Mouse (Mus musculus) WW6 (cell line): ENCODE data around the gene Pakap.

Experiments
- DNase-seq: peaks from one replicate; pipeline ENCODE4 v3.0.0-alpha.2; 2013; ENCODE audit warnings: low read depth, low spot score

The Pakap gene

DNA sequence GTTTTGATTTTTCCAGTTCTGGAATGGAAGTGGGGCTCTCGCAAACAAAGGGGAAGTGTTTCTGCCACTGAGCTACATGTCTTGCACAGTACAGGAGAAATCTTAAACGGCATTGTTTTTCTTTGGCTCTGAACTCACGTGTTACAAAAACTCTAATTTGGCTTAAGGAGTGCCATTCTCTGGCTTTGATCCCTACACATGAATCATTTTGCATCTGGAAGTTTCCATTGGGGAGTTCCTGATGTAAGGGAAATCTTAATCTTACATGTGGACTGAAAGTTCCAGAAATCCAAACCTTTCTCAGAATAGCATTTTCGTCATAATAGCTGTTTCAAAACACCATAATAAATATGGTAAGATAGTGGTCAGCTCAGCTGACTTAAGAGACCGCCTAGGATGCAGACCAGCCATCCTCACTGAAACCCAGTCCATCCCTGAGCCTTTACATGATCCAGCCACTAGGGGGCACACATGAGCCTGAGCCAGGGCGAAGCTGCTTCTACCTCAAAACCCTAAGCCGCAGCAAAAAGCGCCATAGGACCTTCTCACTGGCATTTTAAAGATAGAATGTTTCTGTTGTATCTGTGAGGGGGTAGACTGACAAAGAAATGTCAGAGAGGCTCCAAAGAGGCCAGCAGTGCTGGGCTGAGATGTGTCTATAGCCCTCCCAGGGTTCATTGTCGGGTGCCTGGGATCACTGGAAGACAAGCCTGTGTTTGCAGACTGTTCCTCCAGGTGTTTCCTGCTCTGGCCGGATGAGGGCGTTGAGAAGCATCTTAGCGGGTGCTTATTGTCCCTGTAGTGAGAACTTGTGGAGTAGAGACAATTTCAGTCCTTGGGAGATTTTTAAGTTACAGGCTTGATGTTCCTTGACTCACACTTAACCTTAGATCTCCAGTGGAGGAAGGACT lies 105.3 kb downstream of the Pakap start:
- peak; percentile 68 for DNase-seq

DNA sequence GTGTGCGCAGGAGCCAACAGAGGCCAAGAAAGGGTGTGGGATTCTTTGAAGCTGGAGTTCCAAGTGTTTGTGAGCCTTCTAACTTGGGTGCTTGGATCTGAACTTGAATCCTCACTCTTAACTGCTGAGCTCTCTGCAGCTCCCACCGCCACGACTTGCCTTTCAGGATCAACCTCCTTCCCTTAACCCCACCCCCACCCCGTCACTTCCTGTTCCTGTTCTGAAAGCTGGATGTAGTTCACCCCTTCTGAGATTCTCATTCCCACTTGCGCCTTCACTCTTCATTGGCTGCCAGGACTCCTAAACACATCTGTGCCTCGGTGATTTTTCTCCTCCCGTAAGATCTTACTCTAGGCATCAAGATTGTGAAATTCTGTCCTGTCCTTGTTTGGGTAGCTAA lies 106.4 kb downstream of the Pakap start:
- no peak for DNase-seq

DNA sequence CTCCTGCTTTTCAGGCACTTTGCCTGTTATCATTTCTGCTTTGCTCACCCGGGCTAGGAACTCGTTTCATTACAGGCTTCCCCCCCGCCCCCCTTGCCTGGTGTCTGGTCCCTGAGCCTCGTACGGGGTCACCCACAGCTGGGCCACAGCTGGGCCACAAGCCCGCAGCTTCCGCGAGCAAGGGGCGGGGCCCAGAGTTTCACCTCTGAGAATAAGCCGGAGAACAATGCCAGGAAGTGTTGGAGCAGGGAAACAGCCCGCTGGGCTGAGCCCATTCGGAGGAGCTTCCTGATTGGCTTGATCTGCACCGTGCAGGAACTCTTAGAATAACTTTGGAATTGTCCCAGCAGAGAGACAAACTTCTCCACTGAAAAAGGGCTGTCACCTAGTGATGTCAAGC lies 107.4 kb downstream of the Pakap start:
- no peak for DNase-seq

DNA sequence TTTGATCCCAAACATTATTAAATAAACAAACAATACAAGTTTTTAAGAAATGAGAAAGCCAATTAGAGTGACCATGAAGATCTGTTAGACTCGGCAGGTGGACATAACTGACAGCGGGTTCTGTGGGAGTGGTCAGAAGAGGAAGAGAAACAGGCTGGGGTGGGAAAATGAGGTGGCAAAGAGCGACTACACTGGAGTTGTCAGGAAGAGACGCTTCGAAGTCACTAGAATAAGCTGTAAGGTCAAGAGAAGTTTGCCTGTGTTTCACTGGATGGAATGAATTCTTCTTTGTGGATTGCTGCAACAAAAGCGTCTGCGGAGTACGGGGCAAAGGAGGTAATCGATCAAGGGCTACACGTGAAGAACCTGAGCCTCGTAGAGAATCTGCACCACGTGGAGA lies 109.9 kb downstream of the Pakap start:
- no peak for DNase-seq

DNA sequence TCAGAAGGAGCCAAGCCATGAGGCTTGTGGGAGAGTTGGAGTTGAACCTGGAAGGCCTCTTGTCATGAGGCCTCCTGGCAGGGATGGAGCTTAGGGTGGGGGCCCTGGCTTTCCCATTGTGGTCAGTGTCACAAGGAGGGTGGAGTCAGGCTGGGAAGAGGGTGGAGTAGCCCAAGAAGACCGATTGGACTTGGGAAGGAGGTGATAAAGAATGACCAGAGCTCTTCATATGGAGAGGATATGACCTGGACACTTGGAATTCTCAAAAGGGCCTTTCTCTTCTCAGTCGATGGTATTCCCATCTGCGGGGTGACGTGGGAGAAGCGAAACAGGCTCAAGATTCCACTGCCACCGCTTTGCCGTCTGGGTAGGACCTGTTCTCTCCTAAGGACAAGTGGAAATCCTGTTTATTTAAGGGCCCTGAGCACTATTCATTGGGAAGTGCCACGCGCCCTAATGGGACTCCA lies 111.0 kb downstream of the Pakap start:
- no peak for DNase-seq

DNA sequence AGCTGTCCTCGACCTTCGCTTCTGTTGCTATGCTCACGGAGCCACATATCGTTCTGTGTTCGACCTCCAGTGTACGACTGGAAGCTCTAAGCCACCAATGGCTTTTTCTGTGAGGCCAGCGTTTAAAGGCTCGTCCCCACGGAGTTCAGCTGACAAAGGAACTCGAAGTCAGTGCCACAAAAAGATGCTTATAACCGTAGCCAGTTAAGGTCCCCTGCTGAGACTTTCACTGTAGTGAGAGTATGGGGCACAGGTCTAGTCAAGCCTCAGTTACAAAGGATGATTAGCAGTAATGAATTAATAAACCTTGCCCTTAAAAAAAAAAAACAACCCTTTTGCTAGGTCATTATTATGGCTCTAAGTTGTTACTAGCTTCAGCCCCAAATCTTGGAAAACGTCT lies 112.2 kb downstream of the Pakap start:
- no peak for DNase-seq

DNA sequence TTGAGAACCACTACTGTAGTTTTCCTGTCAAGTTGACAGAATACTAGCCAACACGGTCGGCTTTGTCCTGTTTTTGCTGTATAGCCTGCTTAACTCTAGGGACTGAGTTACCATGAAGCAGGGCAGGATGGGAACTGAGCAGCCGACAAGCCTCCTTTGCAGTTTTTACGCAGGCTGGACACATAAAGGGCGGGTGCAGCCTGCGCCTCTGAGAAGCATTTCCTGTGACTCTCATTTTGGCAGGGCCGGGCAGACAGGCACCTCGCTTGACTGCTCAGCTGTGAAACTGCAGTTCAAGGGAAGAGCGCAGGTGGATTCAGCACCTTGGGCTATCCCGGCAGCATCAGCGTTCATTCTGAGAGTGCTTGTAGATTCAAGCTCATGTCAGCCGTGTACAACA lies 113.5 kb downstream of the Pakap start:
- no peak for DNase-seq

DNA sequence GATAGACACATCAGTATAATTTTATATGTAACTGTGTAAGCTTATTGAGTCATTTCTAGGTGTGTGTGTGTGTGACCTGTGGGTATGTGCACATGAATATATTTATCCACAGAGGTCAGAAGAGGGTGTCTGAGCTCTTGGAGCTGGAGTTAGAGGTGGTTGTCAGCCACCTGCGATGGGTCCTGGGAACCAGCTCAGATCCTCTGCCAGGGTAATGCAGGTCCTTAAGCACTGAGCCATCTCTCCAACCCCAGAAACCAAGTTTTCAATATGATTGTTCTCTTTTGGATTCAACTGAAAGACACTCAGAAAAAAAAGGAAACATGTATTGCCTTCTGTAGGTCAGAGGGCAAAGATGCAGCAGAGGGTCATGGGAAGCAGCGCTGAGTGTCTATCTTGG lies 114.4 kb downstream of the Pakap start:
- DNase-seq, result no peak

DNA sequence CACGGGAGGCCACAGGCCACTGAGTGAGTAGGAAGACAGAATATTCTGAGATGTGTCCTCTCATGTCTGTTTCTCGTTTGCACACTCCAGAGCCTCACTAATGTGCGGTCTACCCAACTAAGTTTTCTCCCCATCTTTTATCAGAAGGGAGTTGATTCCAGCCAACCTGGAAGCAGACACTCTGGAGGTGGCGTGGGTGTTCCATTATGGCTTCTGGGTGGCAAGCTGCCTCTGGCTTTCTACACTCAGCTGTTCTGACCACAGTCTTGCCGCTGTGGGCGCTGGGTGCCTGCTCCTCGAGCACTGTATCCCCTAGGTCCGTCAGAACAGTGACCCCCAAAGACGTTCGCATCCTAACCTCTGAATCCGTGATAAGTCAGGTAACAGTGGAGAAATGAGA lies 115.0 kb downstream of the Pakap start:
- DNase-seq, result no peak

DNA sequence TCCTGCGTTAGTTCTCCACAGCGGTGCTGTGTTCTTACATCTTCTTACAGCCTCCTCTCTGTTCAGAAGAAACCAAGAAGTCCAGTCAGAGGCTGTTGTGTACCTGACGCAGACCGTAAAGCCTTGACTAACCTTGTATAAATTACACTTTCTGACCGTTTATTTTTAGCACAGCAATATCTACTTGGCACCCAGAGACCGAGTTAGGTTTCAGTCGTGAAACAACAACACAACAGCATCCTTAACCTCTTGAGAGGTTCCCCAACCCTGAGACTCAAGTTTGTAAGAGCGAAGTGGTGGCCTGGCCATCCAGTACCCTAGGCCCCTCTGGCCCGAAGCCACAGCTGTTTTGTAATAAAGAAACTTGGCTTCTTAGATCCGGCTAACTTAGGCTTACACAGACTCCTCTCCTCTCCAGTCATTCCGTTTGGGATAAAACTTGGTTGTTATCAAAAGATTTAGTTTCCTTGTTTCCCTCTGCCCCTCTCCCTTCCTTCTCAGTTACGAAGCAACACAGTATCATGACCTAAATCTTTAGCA lies 116.8 kb downstream of the Pakap start:
- no peak for DNase-seq

DNA sequence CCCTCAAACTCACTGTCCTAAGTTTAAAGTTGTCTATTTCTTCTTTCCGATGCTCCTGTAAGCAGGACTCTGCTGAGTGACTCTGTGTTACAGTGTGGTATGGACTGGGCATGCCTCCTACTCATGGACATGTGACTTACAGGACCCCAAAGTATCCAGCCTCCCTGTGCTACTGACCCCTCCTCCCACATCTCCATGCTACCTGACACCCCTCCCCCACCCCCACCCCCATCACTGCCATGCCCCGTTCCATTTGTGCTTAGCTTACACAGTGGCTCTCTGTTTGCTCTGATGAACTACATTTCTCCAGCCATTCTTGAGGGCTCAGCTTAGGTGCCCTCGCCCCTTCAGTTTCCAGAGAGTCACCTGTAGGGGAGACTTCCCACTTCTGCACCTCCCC lies 118.8 kb downstream of the Pakap start:
- DNase-seq, result no peak

DNA sequence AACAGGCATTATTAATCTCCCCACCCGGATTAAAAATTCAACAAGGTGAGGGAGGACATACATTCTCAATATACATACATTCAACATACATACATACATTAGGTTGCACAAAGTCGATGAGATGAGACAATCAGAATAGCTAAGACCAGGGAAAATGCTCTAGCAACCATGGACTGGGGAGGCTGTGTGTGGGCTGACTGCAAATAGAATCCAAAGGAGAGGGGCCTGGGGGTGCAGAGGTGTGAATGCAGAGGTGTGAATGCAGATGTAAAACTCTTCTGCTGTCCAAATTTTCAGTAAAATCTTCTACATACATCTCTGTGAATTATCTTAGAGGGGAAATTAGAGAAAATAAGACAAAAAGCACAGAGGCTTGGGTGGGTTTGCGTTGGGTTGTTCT lies 119.6 kb downstream of the Pakap start:
- no peak for DNase-seq

DNA sequence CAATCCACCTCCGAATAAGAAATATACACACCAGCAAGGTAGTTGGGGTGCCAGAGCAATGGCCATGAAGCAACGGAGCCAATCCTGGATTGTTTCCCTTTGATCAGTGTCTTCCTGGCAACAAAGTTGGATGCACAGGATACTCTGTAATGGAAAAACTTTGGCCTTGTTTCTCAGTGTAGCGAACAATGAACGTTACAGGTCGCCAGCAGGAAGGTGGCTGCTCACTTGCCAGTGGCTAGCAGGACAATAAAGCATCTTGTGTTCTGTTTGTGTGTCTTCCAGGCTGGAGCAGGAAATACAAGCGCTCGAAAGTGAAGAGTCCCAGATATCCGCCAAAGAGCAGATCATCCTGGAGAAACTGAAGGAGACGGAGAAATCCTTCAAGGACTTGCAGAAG lies 120.2 kb downstream of the Pakap start:
- DNase-seq, result no peak

DNA sequence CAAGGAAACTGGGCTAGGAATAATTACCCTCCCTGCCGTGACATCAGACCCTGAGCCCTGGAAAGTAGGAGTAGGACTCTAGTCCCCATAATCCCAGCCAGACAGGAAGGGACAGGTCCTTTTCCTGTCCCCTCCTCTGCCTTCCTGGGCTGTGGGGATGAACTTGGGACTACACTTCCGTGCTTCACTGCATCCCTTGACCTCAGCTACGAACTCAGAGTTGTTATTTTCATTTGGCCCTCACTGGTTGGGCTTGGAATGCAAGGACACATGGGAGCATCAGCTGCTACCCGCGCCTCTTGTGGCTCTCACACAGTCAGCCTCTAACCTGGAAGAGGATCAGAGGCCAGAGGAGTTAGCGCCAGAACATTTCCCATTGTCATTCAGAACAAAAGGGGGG lies 122.0 kb downstream of the Pakap start:
- no peak for DNase-seq

DNA sequence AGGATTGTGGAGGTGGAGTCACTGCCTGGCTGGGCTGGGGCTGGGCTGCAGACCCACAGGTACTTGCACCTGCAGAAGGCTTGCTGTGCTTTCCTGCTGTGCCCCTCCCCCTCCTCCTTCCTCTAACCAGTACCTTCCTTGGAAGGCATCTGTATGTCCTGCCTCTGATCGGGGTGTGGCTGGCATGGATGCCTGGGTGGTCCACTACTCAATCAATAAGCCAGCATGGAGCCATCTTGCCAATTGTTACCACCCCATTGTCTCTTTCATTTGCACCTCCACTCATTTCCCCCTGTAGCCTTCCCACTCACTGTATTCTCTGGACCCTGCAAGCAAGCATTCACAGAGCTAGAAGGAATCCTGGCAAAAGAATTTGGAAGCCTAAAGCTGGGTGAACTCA lies 122.8 kb downstream of the Pakap start:
- DNase-seq, result peak; percentile 82

DNA sequence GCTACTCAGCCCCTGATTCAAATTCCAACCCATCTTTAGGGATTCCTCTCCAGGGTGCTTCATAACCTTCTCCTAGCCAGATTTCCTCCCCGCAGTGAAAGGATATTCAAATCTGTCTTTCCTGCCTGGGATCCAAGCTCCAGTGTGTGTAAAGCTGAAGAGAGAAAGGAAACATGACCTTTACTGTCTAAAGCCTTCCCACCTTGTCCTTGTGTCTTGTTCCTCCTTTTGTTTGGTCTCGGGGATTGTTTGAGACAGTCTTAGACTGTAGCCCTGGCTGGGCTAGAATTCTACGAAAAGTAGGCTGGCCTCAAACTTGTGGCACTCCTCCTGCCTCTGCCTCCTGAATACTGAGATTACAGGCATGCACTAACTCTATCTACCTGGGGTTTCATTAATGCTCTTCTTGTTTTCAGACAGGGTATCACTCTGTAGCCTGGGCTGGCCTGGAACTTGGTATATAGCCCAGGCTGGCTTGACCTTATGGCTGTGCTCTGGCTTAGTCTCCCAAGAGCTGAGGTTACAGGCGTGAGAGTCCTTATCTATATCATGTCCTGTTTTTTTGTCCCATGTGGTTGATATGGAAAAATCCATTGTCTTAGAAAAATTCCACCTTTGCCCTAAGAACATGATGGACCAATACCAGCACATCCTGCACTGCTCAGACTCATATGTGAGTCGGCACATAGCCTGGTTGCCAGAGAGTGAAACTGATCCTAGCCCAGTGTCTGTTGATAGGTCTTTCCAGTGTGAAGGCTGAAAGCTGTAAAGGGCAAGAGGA lies 126.6 kb downstream of the Pakap start:
- no peak for DNase-seq

DNA sequence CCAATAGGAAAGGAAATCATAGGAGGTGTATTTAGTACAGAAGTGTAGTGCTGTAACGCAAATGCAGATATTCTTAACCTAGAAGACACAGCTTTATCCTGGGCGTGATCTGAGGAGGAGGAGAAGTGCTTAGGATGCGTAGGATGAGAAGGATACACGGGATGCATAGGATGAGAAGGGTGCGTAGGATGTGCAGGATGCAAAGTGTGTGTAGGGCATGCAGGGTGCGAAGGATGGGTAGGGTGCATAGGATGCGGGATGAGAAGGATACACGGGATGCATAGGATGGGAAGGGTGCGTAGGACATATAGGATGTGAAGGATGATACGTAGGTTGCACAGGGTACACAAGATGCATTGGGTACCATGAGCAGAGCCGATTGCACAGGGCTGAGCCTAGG lies 129.0 kb downstream of the Pakap start:
- no peak for DNase-seq

DNA sequence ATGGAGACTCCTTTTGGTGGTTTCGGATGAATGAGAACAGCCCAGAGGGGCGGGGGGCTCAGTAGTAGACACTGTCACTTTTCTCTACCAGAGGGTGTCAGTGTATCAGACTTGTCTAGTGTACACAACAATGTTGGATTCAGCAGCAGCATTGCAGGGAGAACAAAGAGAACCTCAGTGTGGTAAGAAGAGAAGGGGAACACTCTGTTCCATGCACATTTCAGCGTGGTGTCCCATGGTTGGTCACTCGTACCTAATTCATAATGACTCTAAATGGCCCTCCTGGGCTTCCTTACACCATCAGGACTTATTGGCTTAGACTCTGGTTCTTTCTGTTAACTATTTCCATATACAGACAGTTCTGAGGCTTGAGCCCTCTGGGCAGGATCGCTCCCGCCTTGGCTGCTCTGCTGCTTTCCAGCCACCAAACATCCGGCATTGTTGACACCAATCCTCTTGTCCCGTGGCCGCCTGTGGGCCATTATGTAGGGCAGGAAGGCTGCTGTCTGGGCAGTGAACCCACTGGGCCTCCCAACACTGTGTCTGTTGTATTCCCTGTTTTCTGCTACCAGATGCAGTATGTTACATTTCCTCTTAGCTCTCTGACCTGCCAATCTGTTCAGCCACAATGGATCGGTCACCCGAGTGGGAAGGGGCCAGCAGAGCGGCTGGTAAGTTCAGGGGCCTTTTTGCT lies 130.1 kb downstream of the Pakap start:
- DNase-seq, result no peak

DNA sequence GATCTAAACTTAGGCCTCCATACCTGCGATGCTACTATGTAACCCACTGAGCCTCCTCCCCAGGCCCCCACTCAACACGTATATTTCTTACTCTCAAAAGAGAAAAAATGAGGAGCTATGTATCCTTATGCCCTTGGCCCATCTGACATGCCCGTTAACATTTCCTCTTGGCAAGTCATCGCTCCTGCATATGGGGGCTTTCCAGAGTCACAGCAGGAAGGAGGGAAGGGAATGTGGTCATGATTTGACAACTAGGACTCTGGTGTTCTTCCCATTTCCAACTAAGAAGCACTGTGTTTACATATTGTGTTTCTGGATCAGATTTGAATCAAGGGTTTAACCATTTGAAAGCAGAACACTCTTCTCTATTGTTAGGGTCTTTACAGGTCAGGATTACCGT lies 133.6 kb downstream of the Pakap start:
- DNase-seq, result no peak

DNA sequence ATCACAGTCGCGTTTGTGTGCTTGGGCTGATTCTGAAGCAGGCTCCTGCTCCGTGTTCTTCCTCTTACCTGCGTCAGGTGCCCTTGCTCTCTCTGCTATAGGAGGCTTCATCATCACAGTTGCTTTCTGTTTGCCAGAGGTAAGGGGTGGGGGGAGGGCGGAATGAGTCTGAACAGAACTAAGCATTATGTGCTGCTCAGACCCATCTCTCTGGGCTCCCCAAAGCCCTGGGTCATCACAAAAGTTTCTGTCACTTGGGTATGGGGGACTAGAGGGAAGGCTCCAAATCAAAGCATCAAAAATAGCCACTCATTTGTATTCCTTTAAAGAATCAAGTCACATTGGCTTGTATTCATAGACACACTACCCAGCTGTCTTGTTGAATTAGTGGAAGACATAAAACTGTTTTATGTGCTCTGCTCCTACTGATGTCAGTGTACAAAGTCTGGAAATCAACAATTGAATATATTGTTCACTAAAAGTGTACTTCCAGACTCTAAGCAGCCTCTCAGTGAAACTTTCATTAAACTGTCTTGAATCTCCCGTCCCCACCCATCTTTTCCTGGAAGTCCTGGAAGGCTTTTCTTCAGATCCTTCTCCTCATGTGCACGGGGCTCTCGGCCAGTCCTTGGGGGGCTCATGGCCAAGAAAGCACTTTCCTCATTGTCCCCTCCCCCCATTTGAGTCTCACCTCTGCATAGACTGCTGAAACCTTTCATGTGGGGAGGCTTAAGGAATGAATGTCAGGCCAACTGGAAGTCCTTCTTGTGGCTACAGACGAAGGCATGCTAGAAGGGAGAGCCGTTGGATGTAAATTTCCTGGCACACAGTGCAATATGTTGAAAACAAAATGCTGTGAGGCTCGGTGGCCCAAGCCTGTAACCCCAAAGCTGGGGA lies 135.8 kb downstream of the Pakap start:
- no peak for DNase-seq

DNA sequence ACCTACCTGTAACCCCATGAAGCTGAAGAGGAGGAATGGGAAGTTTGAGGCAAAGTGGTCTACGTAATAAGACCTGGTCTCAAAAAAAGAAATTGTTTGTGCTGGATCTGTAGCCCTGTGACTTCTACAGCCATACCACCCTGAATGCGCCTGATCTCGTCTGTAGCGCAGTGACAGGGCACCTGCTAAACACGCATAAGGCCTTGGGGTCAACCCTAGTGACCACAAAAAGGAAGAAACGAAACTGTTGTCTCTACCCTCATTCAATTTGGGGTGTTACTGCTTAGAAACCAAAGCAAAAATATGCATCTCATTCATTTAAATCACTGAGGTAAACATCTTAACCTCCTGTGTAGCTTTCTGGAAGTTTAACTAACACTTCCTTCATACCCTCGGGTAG lies 136.6 kb downstream of the Pakap start:
- no peak for DNase-seq
